Mouse (Mus musculus) kidney, postnatal 4 days (tissue): ENCODE results near the gene Acss2.
"Not testable (repeated sequence)": the region's sequence is repeated elsewhere in the genome, so short reads cannot be mapped to it uniquely, and the experiment has no call there.

ENCODE experiments used
- DNase-seq, 2 experiments: peaks; one replicate each; pipeline ENCODE4 v3.0.0; 2021; ENCODE audit warnings: mixed read lengths in 2 of 2

Gene Acss2

GRCm38 (mm10) chr2:155590876-155591275 lies 73.1 kb downstream of the Acss2 start:
- no peak for DNase-seq

GRCm38 (mm10) chr2:155591676-155592075 lies 73.9 kb downstream of the Acss2 start:
- DNase-seq = peak in 1 of 2 experiments; percentile 47

GRCm38 (mm10) chr2:155592137-155592853 lies 74.5 kb downstream of the Acss2 start, which contains the start of gene Gss:
Gene Gss (minus strand): TSS chr2:155592810.
- DNase-seq = peak; percentile 100

GRCm38 (mm10) chr2:155592854-155593283 lies 75.1 kb downstream of the Acss2 start:
- no peak for DNase-seq

GRCm38 (mm10) chr2:155595516-155595915 lies 77.8 kb downstream of the Acss2 start:
- DNase-seq = no peak

- DNase-seq = no peak
Observed at GRCm38 (mm10) chr2:155603707-155604106, 86.0 kb downstream of the Acss2 start.

GRCm38 (mm10) chr2:155604560-155605235 lies 87.0 kb downstream of the Acss2 start:
- DNase-seq = no peak

- DNase-seq = not testable (repeated sequence)
Observed at GRCm38 (mm10) chr2:155605236-155605589, 87.5 kb downstream of the Acss2 start.

GRCm38 (mm10) chr2:155606360-155606759 lies 88.6 kb downstream of the Acss2 start:
- DNase-seq = no peak

GRCm38 (mm10) chr2:155610978-155611377 lies 93.2 kb downstream of the Acss2 start, which contains the start of gene Myh7b:
Gene Myh7b (plus strand): TSS chr2:155611212.
- no peak for DNase-seq

- no peak for DNase-seq
Observed at GRCm38 (mm10) chr2:155611834-155612550, 94.2 kb downstream of the Acss2 start.

- DNase-seq = peak; percentile 78 to 84
Observed at GRCm38 (mm10) chr2:155613326-155613755, 95.6 kb downstream of the Acss2 start.

GRCm38 (mm10) chr2:155613953-155614352 lies 96.2 kb downstream of the Acss2 start:
- no peak for DNase-seq

- no peak for DNase-seq
Observed at GRCm38 (mm10) chr2:155616971-155617370, 99.2 kb downstream of the Acss2 start.

GRCm38 (mm10) chr2:155619817-155620216 lies 102.1 kb downstream of the Acss2 start:
- peak; percentile 94 to 95 for DNase-seq

- no peak for DNase-seq
Observed at GRCm38 (mm10) chr2:155622606-155623005, 104.9 kb downstream of the Acss2 start.

GRCm38 (mm10) chr2:155623996-155624395 lies 106.2 kb downstream of the Acss2 start:
- DNase-seq = no peak

- peak; percentile 45 to 65 for DNase-seq
Observed at GRCm38 (mm10) chr2:155624730-155625129, 107.0 kb downstream of the Acss2 start.

- no peak for DNase-seq
Observed at GRCm38 (mm10) chr2:155626277-155626676, 108.5 kb downstream of the Acss2 start.

GRCm38 (mm10) chr2:155627030-155627738 lies 109.4 kb downstream of the Acss2 start:
- DNase-seq = peak; percentile 86 to 89

- DNase-seq = no peak
Observed at GRCm38 (mm10) chr2:155628112-155628511, 110.4 kb downstream of the Acss2 start.

- no peak for DNase-seq
Observed at GRCm38 (mm10) chr2:155628519-155628918, 110.8 kb downstream of the Acss2 start.

- peak; percentile 64 to 76 for DNase-seq
Observed at GRCm38 (mm10) chr2:155629231-155629661, 111.5 kb downstream of the Acss2 start.
